Mouse (Mus musculus) G1E (cell line): Measurements from ENCODE around the gene Rhob. TPM values are rescaled to one million over a fixed set of nuclear protein-coding genes. Genes with fewer than 3 reads are reported as not detected.

Experiments used
- ATAC-seq: 2 replicates; pipeline ENCODE4 v1.8.0; 2016; ENCODE audit warnings: mild to moderate bottlenecking; ENCODE audit not compliant: insufficient number of reproducible peaks, poor library complexity, low FRiP score, severe bottlenecking; ENCODE audit errors: extremely low read depth
- DNase-seq: peaks from one replicate; pipeline ENCODE4 v3.0.0; 2012; ENCODE audit warnings: low spot score
- H3K27me3 ChIP-seq: 2 replicates; pipeline ENCODE4 v1.6.1; 2012; ENCODE audit warnings: mild to moderate bottlenecking, low read length, inconsistent platforms; ENCODE audit not compliant: insufficient read depth
- H3K36me3 ChIP-seq: replicated peaks from 2 replicates; pipeline ENCODE3; 2012; ENCODE audit warnings: mild to moderate bottlenecking, inconsistent platforms
- H3K4me1 ChIP-seq: 2 replicates; pipeline ENCODE4 v1.6.1; 2012; ENCODE audit warnings: low read depth, low read length, inconsistent platforms, mixed read lengths; ENCODE audit not compliant: insufficient read depth
- H3K4me3 ChIP-seq: 2 replicates; pipeline ENCODE4 v1.5.1; 2012; ENCODE audit warnings: low read depth, mild to moderate bottlenecking, inconsistent platforms, low read length, moderate library complexity, mixed read lengths
- H3K9me3 ChIP-seq: replicated peaks from 2 replicates; pipeline ENCODE4 v1.6.1; 2012; ENCODE audit warnings: inconsistent platforms
- CTCF ChIP-seq: IDR thresholded peaks from 2 replicates; pipeline ENCODE4 v1.5.1; 2012; ENCODE audit warnings: low read depth, low read length, inconsistent platforms, mixed read lengths
- GATA1 ChIP-seq: IDR thresholded peaks from 2 replicates; pipeline ENCODE4 v1.6.1; 2012; ENCODE audit warnings: borderline replicate concordance, low read length, inconsistent platforms, mixed read lengths
- GATA2 ChIP-seq: IDR thresholded peaks from 2 replicates; pipeline ENCODE4 v1.6.1; 2012; ENCODE audit warnings: low read depth, low read length, inconsistent platforms, borderline replicate concordance
- POLR2AphosphoS5 ChIP-seq: IDR thresholded peaks from 2 replicates; pipeline ENCODE4 v1.6.1; 2012; ENCODE audit warnings: low read depth, low read length, inconsistent platforms; ENCODE audit not compliant: insufficient replicate concordance
- TAL1 ChIP-seq: conservative IDR thresholded peaks from 2 replicates; pipeline ENCODE4 v1.6.1; 2012; ENCODE audit warnings: low read depth, low read length, inconsistent platforms, mixed read lengths
- polyA plus RNA-seq: library from polyadenylated mRNA; stranded (reverse); fragments of >175 nt; gene quantifications from 2 replicates; pipeline ENCODE4 v1.2.3, GENCODE M21; 2012
- total RNA-seq, 2 experiments: library from RNA; stranded (forward) in 1 of 2; stranded (reverse) in 1 of 2; fragments of 200-1000 nt in 1 of 2; fragments of >200 nt in 1 of 2; fragmentation: Nextera tagmentation in 1 of 2; gene quantifications; 2 replicates each; pipeline ENCODE4 v1.2.3; 2014 to 2017

Gene Rhob
- total RNA-seq (2014; fragmentation: Nextera tagmentation) (0.92 and 2.2 TPM in 2 replicates), total RNA-seq (2017) (0.27 and 0.29 TPM in 2 replicates), polyA plus RNA-seq (0.14 and 0.21 TPM in 2 replicates)

GRCm38 (mm10) chr12:8499871-8500596 lies at the start of gene Rhob:
Rhob (minus strand) TSS chr12:8500009.
- DNase-seq (peak; percentile 42), ATAC-seq (peak; percentile 93)
- H3K4me1 ChIP-seq: peaks cover 13% of the 10 kb centered on the region
- H3K36me3 ChIP-seq: no peaks in the 10 kb centered on the region
- peaks cover 15% of the 10 kb centered on the region for H3K9me3 ChIP-seq
- peaks cover 17% of the 10 kb centered on the region; the same call in 1 of the 2 replicates for H3K27me3 ChIP-seq
- TF ChIP-seq TAL1 (no peak), GATA2 (no peak), GATA1 (no peak), CTCF (no peak), POLR2AphosphoS5 (no peak)
- peak within 1 kb of the TSS; percentile 70 for H3K4me3 ChIP-seq

- DNase-seq (peak; percentile 43), ATAC-seq (peak; percentile 82)
- Histone ChIP-seq H3K36me3 (no peaks in the 10 kb centered on the region), H3K9me3 (no peaks in the 10 kb centered on the region), H3K4me1 (peaks cover 6% of the 10 kb centered on the region; the same call in 1 of the 2 replicates), H3K27me3 (no peaks in the 10 kb centered on the region), H3K4me3 (no peak overlapping the region)
- TF ChIP-seq GATA1 (no peak), GATA2 (no peak), CTCF (peak; percentile 91), POLR2AphosphoS5 (no peak), TAL1 (no peak)
Observed at GRCm38 (mm10) chr12:8547357-8547756, 47.5 kb upstream of the Rhob start.

GRCm38 (mm10) chr12:8546801-8547200 lies 47.0 kb upstream of the Rhob start:
- TF ChIP-seq TAL1: no peak
- ATAC-seq (no peak), DNase-seq (no peak)
- Histone ChIP-seq H3K4me3 (no peak overlapping the region), H3K27me3 (no peaks in the 10 kb centered on the region), H3K4me1 (peaks cover 6% of the 10 kb centered on the region; the same call in 1 of the 2 replicates), H3K36me3 (no peaks in the 10 kb centered on the region), H3K9me3 (no peaks in the 10 kb centered on the region)

GRCm38 (mm10) chr12:8545066-8545610 lies 45.3 kb upstream of the Rhob start:
- ATAC-seq: no peak
- H3K36me3 ChIP-seq: no peaks in the 10 kb centered on the region
- no peaks in the 10 kb centered on the region for H3K9me3 ChIP-seq
- H3K4me3 ChIP-seq: no peak overlapping the region
- no peaks in the 10 kb centered on the region for H3K27me3 ChIP-seq
- peaks cover 6% of the 10 kb centered on the region; the same call in 1 of the 2 replicates for H3K4me1 ChIP-seq
- no peak for TF ChIP-seq CTCF
- TF ChIP-seq TAL1: no peak
- no peak for TF ChIP-seq GATA2
- no peak for TF ChIP-seq GATA1
- no peak for DNase-seq

- Histone ChIP-seq H3K4me3 (no peak overlapping the region), H3K36me3 (no peaks in the 10 kb centered on the region), H3K27me3 (peaks cover 7% of the 10 kb centered on the region; the same call in 1 of the 2 replicates), H3K4me1 (peaks cover 3% of the 10 kb centered on the region; the same call in 1 of the 2 replicates), H3K9me3 (no peaks in the 10 kb centered on the region)
- ATAC-seq: no peak
- TF ChIP-seq POLR2AphosphoS5 (no peak), GATA1 (no peak), TAL1 (no peak), GATA2 (no peak), CTCF (no peak)
- DNase-seq: no peak
Observed at GRCm38 (mm10) chr12:8542371-8542770, 42.6 kb upstream of the Rhob start.

- no peak for ATAC-seq
- peaks cover 11% of the 10 kb centered on the region; the same call in 1 of the 2 replicates for H3K27me3 ChIP-seq
- no peaks in the 10 kb centered on the region for H3K36me3 ChIP-seq
- no peaks in the 10 kb centered on the region for H3K4me1 ChIP-seq
- no peak for DNase-seq
- H3K9me3 ChIP-seq: no peaks in the 10 kb centered on the region
- TF ChIP-seq GATA1 (no peak), GATA2 (no peak), TAL1 (no peak), POLR2AphosphoS5 (no peak), CTCF (no peak)
- no peak overlapping the region for H3K4me3 ChIP-seq
Observed at GRCm38 (mm10) chr12:8539471-8539870, 39.7 kb upstream of the Rhob start.
